Mouse (Mus musculus) thymus, postnatal 10 days (tissue): Measurements from ENCODE around the gene 2700081O15Rik.
"Not testable (repeated sequence)": the region's sequence is repeated elsewhere in the genome, so short reads cannot be mapped to it uniquely, and the experiment has no call there.

Experiments
- DNase-seq, 2 experiments: peaks; one replicate each; pipeline ENCODE4 v3.0.0; 2021; ENCODE audit warnings: low spot score in 2 of 2

Gene 2700081O15Rik

GRCm38 (mm10) chr19:7416834-7417735, at the start of gene 2700081O15Rik:
2700081O15Rik (plus strand) TSS chr19:7417625.
- DNase-seq = peak; percentile 67 to 77

- DNase-seq = not testable (repeated sequence)
These were observed 48.0 kb upstream of the 2700081O15Rik start for GRCm38 (mm10) chr19:7369469-7369868.

- DNase-seq = no peak
These were observed 42.9 kb upstream of the 2700081O15Rik start for GRCm38 (mm10) chr19:7374491-7374890.

GRCm38 (mm10) chr19:7377639-7378038, 39.8 kb upstream of the 2700081O15Rik start:
- no peak for DNase-seq

GRCm38 (mm10) chr19:7381906-7382247, 35.5 kb upstream of the 2700081O15Rik start:
- no peak for DNase-seq

GRCm38 (mm10) chr19:7382248-7382902, 35.0 kb upstream of the 2700081O15Rik start:
- peak; percentile 72 to 74 for DNase-seq

- peak; percentile 95 to 98 for DNase-seq
These were observed 34.2 kb upstream of the 2700081O15Rik start, which contains the start of gene Spindoc for GRCm38 (mm10) chr19:7382903-7383865. Spindoc (minus strand) TSS chr19:7382994.

GRCm38 (mm10) chr19:7386042-7386441, 31.4 kb upstream of the 2700081O15Rik start:
- DNase-seq = no peak

GRCm38 (mm10) chr19:7388488-7388887, 28.9 kb upstream of the 2700081O15Rik start:
- DNase-seq = no peak

GRCm38 (mm10) chr19:7396867-7397826, 20.3 kb upstream of the 2700081O15Rik start:
- peak in 1 of 2 experiments; percentile 15 for DNase-seq

GRCm38 (mm10) chr19:7398898-7399297, 18.5 kb upstream of the 2700081O15Rik start:
- not testable (repeated sequence) for DNase-seq

GRCm38 (mm10) chr19:7400635-7401034, 16.8 kb upstream of the 2700081O15Rik start:
- no peak for DNase-seq

- DNase-seq = no peak
These were observed 12.7 kb upstream of the 2700081O15Rik start for GRCm38 (mm10) chr19:7404623-7405229.

- DNase-seq = no peak
These were observed 5.1 kb upstream of the 2700081O15Rik start for GRCm38 (mm10) chr19:7412361-7412760.

- no peak for DNase-seq
These were observed 1.2 kb upstream of the 2700081O15Rik start for GRCm38 (mm10) chr19:7415916-7416833.

- peak; percentile 77 to 90 for DNase-seq
These were observed 755 bp downstream of the 2700081O15Rik start for GRCm38 (mm10) chr19:7417911-7418849.

GRCm38 (mm10) chr19:7419134-7419533, 1.7 kb downstream of the 2700081O15Rik start:
- DNase-seq = no peak

GRCm38 (mm10) chr19:7420108-7420507, 2.7 kb downstream of the 2700081O15Rik start:
- DNase-seq = no peak
